Mouse (Mus musculus) limb, embryonic 10.5 days (tissue): ENCODE measurements around the gene Ptpn1. TPM values are rescaled to one million over a fixed set of nuclear protein-coding genes. Genes with fewer than 3 reads are reported as not detected.
A peak's percentile ranks its signal among the peaks of the same experiment; 100 is the strongest.

Experiments
- DNase-seq: peaks from one replicate; pipeline ENCODE4 v3.0.0-alpha.2; 2017; ENCODE audit warnings: low spot score
- H3K27ac ChIP-seq: fragments of 300-500 bp; sonication (generic); 2 replicates; pipeline ENCODE4 v1.5.1; 2016; ENCODE audit warnings: mild to moderate bottlenecking
- H3K27me3 ChIP-seq: fragments of 300-500 bp; sonication (generic); 2 replicates; pipeline ENCODE4 v1.6.1; 2016; ENCODE audit warnings: low read depth, mild to moderate bottlenecking; ENCODE audit not compliant: poor library complexity, severe bottlenecking
- H3K36me3 ChIP-seq: fragments of 300-500 bp; sonication (generic); 2 replicates; pipeline ENCODE4 v1.6.1; 2016; ENCODE audit warnings: mild to moderate bottlenecking, moderate library complexity
- H3K4me1 ChIP-seq: fragments of 300-500 bp; sonication (generic); 2 replicates; pipeline ENCODE4 v1.6.1; 2016
- H3K4me3 ChIP-seq: fragments of 300-500 bp; sonication (generic); 2 replicates; pipeline ENCODE4 v1.5.1; 2016; ENCODE audit warnings: mild to moderate bottlenecking, moderate library complexity
- H3K9me3 ChIP-seq: fragments of 300-500 bp; sonication (generic); replicated peaks from 2 replicates; pipeline ENCODE4 v1.6.1; 2016; ENCODE audit warnings: mild to moderate bottlenecking
- WGBS: fragments of 180-500 bp; shearing (Covaris S2); methylation state at CpG from one replicate; pipeline ENCODE4 v1.1.7; 2016; 5-methylcytosine and 5-hydroxymethylcytosine counted together
- polyA plus RNA-seq: library from polyadenylated mRNA; unstranded; fragments of >200 nt; fragmentation: Nextera tagmentation; extraction: Ambion mirVana; gene quantifications from 2 replicates; pipeline ENCODE4 v1.2.1, GENCODE M21; 2016

Ptpn1 gene
- polyA plus RNA-seq, 1 experiment from 2014 or later, result 56.4 TPM

DNA sequence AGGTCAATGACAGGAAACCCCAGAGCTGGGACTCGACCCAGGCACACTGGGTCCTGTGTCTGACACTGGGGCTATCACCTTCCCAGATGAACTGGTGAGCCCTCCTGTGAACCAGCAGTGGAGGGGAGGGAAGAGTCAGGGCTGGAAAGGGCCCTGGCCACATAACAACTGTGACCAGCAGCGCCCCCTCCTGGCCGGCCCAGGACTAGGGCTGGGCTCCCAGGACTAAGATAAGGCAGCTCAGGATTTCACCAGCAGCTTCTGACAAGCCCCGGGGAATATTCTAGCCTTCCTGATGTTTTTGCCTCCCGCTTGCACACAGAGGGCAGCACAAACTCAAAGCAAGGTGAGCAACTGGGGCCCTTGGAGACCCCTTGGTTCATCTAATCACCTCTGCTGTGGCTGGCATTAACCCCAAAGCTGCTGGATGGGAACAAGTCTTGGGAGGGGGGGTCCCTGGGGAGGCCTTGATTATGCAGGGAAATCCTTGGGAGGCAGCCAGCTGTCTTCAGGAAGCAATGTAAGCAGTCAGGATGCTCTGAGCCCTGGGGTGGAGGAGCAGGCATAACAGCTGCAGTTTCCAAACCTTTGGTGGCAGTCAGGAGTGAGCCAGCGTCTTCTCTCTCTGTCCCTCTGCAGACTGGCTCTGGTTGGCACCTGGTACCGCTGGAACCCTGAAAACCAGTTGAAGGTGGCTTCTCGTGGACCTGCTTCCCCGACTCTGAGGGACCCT lies 78.2 kb downstream of the Ptpn1 start, which contains the start of gene Ripor3:
Ripor3 (minus strand) TSS at position 683 of the 733 bp plus-strand sequence.
- WGBS, result 41% methylated on average over 9 of the region's 9 CpGs
- Histone ChIP-seq H3K4me1 (peaks cover 47% of the 10 kb centered on the region), H3K27me3 (no peaks in the 10 kb centered on the region), H3K4me3 (peak within 1 kb of the TSS; percentile 3; the same call in 1 of the 2 replicates), H3K36me3 (no peaks in the 10 kb centered on the region), H3K27ac (peak within 1 kb of the TSS; percentile 56; the same call in 1 of the 2 replicates), H3K9me3 (no peaks in the 10 kb centered on the region)
- peak; percentile 80 for DNase-seq

- 23% methylated on average over 11 of the region's 11 CpGs for WGBS
- H3K36me3 ChIP-seq, result no peaks in the 10 kb centered on the region
- H3K9me3 ChIP-seq, result no peaks in the 10 kb centered on the region
- no peak for DNase-seq
- peaks cover 39% of the 10 kb centered on the region for H3K4me1 ChIP-seq
- peak overlapping the region; percentile 56; the same call in 1 of the 2 replicates for H3K27ac ChIP-seq
- peak overlapping the region; percentile 3; the same call in 1 of the 2 replicates for H3K4me3 ChIP-seq
- no peaks in the 10 kb centered on the region for H3K27me3 ChIP-seq
These were observed 79.0 kb downstream of the Ptpn1 start for GRCm38 (mm10) chr2:168010893-168011292.

DNA sequence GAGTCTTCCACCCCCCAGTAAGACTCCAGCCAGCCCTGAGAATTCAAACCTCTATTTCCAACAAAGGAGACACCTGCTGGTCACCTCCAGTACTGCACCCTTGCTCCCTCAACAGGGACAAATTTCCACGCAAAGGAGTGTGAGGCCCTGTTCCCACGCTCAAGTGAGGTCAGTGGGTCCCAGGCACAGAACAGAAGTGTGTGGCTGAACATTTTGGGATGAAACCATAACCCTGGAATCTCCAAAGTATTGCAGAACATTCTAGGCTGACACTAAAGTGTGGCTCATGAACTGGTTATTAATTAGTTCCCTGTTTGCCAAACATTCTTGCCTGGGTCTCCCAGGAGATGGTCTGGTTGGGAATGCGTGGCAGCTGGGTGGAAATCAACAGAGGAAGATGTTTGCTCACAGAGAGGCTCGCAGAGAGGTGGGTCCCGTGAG lies 85.1 kb downstream of the Ptpn1 start:
- peak; percentile 82 for DNase-seq
- Histone ChIP-seq H3K9me3 (no peaks in the 10 kb centered on the region), H3K36me3 (no peaks in the 10 kb centered on the region), H3K4me1 (no peaks in the 10 kb centered on the region), H3K27ac (no peak overlapping the region), H3K4me3 (no peak overlapping the region), H3K27me3 (no peaks in the 10 kb centered on the region)
- 49% methylated on average over 5 of the region's 5 CpGs for WGBS

DNA sequence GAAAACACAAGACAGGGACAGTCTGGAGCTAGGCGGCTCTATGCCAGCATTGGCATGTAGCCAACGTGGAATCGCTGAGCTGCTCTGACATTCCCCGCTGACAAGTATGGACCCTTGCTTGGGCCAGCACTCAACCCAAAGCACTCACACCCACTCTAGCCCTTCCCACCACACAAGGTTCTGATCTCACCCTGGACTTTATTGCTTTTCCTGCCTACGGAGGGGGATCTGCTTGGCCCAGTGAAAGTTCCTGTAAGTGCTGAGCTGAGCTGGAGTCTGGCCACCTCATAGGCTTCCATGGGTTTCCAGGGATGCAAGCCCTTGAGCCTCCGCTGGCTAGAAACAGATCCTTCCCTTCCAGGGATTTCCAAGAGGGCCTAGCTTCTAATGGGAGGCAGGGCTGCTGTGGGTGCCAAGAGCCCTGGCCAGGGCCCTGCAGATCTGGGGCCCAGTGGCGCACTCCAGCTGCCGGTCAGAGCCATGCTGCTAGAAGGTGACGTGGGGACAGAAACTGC lies 87.4 kb downstream of the Ptpn1 start:
- DNase-seq, result no peak
- WGBS, result 91% methylated on average over 9 of the region's 9 CpGs
- H3K27ac ChIP-seq, result no peak overlapping the region
- no peaks in the 10 kb centered on the region for H3K36me3 ChIP-seq
- H3K4me3 ChIP-seq, result no peak overlapping the region
- no peaks in the 10 kb centered on the region for H3K9me3 ChIP-seq
- no peaks in the 10 kb centered on the region for H3K4me1 ChIP-seq
- no peaks in the 10 kb centered on the region for H3K27me3 ChIP-seq

DNA sequence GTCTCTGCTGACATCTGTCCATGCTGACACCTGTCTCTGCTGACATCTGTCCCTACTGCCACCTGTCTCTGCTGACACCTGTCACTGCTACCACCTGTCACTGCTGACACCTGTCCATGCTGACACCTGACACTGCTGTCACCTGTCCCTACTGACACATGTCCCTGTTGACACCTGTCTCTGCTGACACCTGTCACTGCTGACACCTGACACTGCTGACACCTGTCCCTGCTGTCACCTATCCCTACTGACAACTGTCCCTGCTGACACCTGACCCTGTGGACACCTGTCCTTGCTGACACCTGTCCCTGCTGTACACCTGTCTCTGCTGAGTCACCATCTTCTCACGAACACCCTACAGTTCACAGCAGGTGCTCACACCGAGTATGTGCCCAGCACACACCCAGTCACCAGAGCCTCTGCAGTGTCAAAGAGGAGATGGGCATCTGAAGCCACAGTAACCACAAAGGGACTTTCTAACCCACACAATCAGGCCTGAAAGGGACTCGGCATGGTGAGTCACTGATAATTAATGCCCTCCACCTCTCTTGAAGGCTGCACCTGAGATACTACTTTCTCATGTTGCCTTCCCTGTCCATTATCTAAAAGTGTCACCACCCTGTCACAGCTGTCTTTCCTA lies 92.0 kb downstream of the Ptpn1 start:
- no peaks in the 10 kb centered on the region for H3K27me3 ChIP-seq
- H3K36me3 ChIP-seq, result no peaks in the 10 kb centered on the region
- peaks cover 4% of the 10 kb centered on the region; the same call in 1 of the 2 replicates for H3K4me1 ChIP-seq
- DNase-seq, result no peak
- no peaks in the 10 kb centered on the region for H3K9me3 ChIP-seq
- no peak overlapping the region for H3K27ac ChIP-seq
- no peak overlapping the region for H3K4me3 ChIP-seq
- 81% methylated on average over 3 of the region's 3 CpGs for WGBS

DNA sequence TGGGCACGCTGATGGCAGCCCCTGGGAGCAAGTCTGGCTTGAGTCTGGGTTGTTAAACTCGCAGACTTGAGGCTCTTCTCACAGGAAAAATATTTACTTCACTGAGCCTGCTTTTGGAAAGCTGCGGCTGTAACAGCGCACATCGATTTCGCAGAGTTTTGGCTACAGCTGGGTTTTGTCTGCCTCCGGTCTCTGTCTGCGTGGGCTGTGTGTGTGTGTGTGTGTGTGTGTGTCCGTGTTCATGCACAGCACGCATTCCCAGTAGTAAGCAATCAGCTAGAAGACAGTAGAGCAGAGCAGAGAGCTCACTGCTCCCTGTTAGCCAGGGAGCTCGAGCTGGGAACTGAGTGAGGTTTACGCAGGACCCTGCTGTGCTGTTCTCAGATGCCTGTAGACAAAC lies 93.3 kb downstream of the Ptpn1 start:
- H3K9me3 ChIP-seq, result no peaks in the 10 kb centered on the region
- H3K4me3 ChIP-seq, result no peak overlapping the region
- H3K36me3 ChIP-seq, result no peaks in the 10 kb centered on the region
- H3K27me3 ChIP-seq, result no peaks in the 10 kb centered on the region
- peaks cover 4% of the 10 kb centered on the region; the same call in 1 of the 2 replicates for H3K4me1 ChIP-seq
- no peak for DNase-seq
- H3K27ac ChIP-seq, result no peak overlapping the region
- WGBS, result 67% methylated on average over 12 of the region's 12 CpGs

DNA sequence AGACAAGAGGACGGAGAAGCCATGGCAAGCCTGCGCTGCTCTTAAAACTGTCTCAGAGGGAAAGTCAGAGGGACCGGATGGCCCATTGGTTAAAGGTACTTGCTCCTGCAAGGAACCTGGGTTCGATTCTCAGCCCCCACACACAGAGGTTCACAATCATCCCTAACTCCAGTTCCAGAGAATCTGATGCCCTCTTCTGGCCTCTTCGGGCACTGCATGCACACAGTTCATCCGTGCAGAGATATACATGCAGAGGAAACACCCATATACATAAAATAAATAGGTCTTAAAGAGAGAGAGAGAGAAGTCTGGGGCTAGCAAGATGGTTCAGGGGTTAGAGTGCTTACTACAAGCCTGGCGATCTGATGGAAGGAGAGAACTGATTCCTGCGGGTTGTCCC lies 94.0 kb downstream of the Ptpn1 start:
- Histone ChIP-seq H3K36me3 (no peaks in the 10 kb centered on the region), H3K27me3 (no peaks in the 10 kb centered on the region), H3K27ac (no peak overlapping the region), H3K4me1 (peaks cover 4% of the 10 kb centered on the region; the same call in 1 of the 2 replicates), H3K4me3 (no peak overlapping the region), H3K9me3 (no peaks in the 10 kb centered on the region)
- no peak for DNase-seq
- 88% methylated on average over 8 of the region's 8 CpGs for WGBS

GRCm38 (mm10) chr2:168026467-168026866 lies 94.6 kb downstream of the Ptpn1 start:
- Histone ChIP-seq H3K4me1 (peaks cover 4% of the 10 kb centered on the region; the same call in 1 of the 2 replicates), H3K27ac (no peak overlapping the region), H3K36me3 (no peaks in the 10 kb centered on the region), H3K27me3 (no peaks in the 10 kb centered on the region), H3K4me3 (no peak overlapping the region), H3K9me3 (no peaks in the 10 kb centered on the region)
- 56% methylated on average over 3 of the region's 3 CpGs for WGBS
- DNase-seq, result no peak

DNA sequence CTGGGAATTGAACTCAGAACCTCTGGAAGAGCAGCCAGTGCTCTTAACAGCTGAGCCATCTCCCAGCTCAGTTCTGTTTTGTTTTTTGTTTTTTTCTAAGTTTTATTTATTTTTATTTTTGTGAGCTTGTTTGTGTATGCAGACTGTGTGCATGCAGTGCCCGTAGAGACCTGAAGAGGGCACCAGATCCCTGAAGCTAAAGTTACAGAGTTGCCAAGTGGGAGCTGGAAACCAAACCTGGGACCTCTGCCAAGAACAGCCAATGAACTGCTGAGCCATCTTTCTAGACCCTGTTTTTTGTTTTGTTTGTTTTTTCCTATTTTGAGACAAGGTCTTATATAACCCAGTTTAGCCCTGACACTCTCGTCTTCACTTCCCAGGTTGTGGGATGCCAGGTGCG lies 96.5 kb downstream of the Ptpn1 start:
- H3K36me3 ChIP-seq, result no peaks in the 10 kb centered on the region
- peaks cover 11% of the 10 kb centered on the region for H3K4me1 ChIP-seq
- H3K9me3 ChIP-seq, result no peaks in the 10 kb centered on the region
- H3K4me3 ChIP-seq, result no peak overlapping the region
- H3K27ac ChIP-seq, result no peak overlapping the region
- no peak for DNase-seq
- 96% methylated on average over 3 of the region's 3 CpGs for WGBS
- H3K27me3 ChIP-seq, result no peaks in the 10 kb centered on the region

Other genes starting within 250 kb of the Ptpn1 start
- 1.2 and 2.2 TPM in 2 replicates for gene Cebpb, start 243.1 kb upstream of the Ptpn1 start, polyA plus RNA-seq
- 41.9 and 43.2 TPM in 2 replicates for gene Tmem189, start 242.2 kb upstream of the Ptpn1 start, polyA plus RNA-seq
- 0.44 and 0.49 TPM in 2 replicates for gene Ripor3, start 78.6 kb downstream of the Ptpn1 start, polyA plus RNA-seq
- gene Pard6b, start 148.9 kb downstream of the Ptpn1 start, polyA plus RNA-seq, result 4.5 and 6.0 TPM in 2 replicates